Mouse (Mus musculus) brain, embryonic 14.5 days (tissue): ENCODE measurements around the gene Tysnd1. TPM values are rescaled to one million over a fixed set of nuclear protein-coding genes. Genes with fewer than 3 reads are reported as not detected.

Experiments used
- DNase-seq: peaks from one replicate; pipeline ENCODE4 v3.0.0-alpha.2; 2011; ENCODE audit warnings: low read depth
- CTCF ChIP-seq: fragments of 200-500 bp; IDR thresholded peaks from 2 replicates; pipeline ENCODE4 v1.5.1; 2012; ENCODE audit warnings: inconsistent platforms, mild to moderate bottlenecking, moderate library complexity, borderline replicate concordance; ENCODE audit not compliant: insufficient read depth, insufficient read length; ENCODE audit errors: extremely low read depth
- POLR2A ChIP-seq: fragments of 200-500 bp; IDR thresholded peaks from 2 replicates; pipeline ENCODE4 v1.6.1; 2012; ENCODE audit warnings: mild to moderate bottlenecking, inconsistent platforms, borderline replicate concordance; ENCODE audit not compliant: poor library complexity, insufficient read depth, insufficient read length, severe bottlenecking; ENCODE audit errors: extremely low read depth
- polyA plus RNA-seq: library from polyadenylated mRNA; depleted of rRNA; stranded (reverse); fragments of >200 nt; gene quantifications from 2 replicates; pipeline ENCODE4 v1.2.3, GENCODE M21; 2012; rRNA removed

Gene Tysnd1
- polyA plus RNA-seq, 1 experiment: 42.7 TPM

DNA sequence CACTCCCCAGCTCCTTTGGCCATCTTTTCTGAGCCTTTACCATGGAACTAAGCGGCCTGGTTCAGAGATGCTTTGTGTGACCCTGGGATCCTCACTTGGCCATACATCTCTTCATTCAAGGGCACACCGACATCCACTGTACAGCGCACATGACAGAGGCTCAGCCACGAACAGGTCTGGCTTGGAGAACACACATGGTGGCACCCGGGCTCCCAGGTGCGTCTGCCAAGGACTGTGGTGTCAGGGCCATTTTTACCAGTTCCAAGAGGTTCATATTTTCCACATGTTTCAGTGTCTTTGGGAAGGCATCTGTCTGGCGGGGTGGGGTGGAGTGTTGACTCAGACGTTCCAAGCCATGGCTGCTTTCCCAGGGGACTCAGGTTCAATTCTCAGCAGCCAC lies 47.0 kb downstream of the Tysnd1 start:
- TF ChIP-seq CTCF: no peak
- DNase-seq: no peak

DNA sequence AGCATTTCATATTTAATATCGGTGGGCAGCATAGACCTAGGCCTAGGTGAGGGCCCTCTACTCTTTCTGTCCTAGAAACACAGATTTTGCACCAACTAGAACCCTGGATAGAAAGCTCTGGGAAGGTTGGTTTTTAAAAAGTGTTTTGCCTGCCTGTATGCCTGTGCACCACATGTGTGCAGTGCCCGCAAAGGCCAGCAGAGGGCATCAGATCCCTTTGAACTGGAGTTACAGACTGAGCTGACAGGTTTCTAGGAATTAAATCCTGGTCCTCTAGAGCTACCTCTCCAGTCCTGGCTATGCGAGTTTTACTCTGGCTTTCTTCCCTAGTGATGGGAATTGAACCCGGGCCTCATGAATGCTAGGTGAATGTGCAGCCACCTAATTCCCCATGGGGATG lies 49.8 kb downstream of the Tysnd1 start:
- no peak for DNase-seq
- TF ChIP-seq POLR2A (no peak), CTCF (peak; percentile 60)

DNA sequence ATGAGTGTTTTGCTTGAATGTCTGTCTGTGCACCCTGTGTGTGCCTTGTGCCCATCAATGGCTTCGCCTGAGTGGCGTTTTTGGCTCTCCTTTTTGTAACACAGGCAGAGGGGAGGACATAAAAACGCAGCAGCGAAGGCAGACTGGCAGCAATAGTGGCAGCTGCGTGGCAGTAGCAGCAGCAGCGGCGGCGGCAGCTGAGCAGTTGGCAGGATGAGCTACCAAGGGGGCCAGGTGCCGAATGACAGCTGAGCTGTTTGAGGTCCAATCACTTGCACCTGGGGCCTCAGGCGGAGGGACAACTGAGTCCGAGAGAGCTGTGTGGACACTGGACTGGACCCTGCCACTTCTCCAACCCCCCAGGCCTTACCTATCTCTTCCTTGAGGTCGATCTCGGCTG lies 52.0 kb downstream of the Tysnd1 start:
- peak; percentile 31 for DNase-seq
- no peak for TF ChIP-seq POLR2A
- TF ChIP-seq CTCF: no peak

DNA sequence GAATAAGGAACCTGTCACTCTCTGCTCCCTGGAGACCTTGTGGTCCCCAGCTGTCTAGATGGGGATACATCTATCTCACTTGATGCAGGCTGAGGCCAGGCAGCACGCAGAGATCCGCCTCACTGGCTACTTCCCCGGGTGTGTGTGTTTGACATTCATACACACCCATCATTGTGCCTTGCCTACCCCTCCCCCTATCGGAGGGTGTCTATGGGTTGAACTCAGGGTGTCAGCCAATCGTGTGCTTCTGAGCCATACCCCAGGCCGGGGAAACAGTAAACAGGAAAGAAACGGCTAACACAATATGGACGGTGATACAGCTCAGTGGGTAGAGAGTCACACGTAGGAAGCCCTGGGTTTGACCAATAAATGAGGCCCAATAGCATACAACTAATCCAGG lies 54.7 kb downstream of the Tysnd1 start:
- no peak for DNase-seq

DNA sequence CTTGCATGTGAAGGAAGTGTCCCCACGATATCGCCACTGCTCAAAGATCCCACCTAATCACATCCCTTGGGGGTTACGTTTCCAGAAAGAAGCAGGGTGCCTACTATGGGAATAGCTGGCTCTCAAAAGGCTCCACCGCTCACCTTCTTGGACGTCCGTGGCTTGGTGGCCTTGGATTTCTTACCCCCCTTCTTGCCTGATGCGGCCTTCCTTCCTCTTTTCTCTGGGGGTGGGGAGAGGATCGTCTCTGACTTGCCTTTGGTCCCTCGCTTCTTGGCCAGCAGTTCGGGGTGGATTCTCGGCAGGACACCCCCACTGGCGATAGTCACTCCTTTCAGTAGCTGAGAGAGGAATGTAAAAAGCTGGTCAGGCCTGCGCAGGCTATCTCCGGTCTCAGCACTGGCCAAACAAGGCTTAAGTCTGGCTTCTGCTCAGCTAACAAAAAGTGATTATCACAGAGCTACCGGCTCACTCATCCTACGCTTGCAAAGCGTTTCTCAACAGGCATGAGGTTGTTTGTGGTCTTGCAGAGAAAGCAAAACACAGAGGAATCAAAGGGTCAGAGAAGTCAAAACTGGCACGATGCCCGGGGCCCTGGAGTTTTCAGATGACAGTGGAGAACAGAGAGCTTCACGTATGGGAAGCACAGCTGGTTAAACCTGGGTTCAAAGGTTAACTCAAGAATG lies 56.4 kb downstream of the Tysnd1 start:
- TF ChIP-seq CTCF: no peak
- no peak for TF ChIP-seq POLR2A

More for the DNA sequence above, 54.7 kb downstream of the Tysnd1 start:
- TF ChIP-seq CTCF: no peak
- TF ChIP-seq POLR2A: no peak

More for the DNA sequence above, 56.4 kb downstream of the Tysnd1 start:
- peak; percentile 29 for DNase-seq

Other genes with a start within 250 kb of the Tysnd1 start
- gene Eif4ebp2, start 242.9 kb upstream of the Tysnd1 start, polyA plus RNA-seq: 72.0 and 86.6 TPM in 2 replicates
- 23.6 and 25.6 TPM in 2 replicates for gene Lrrc20, start 219.7 kb upstream of the Tysnd1 start, polyA plus RNA-seq
- gene Npffr1, start 100.0 kb upstream of the Tysnd1 start, polyA plus RNA-seq: 0.62 and 0.94 TPM in 2 replicates
- gene Ppa1, start 47.0 kb upstream of the Tysnd1 start, polyA plus RNA-seq: 121 and 140 TPM in 2 replicates
- gene Sar1a, start 15.2 kb upstream of the Tysnd1 start, polyA plus RNA-seq: 126 and 128 TPM in 2 replicates
- 5.4 and 7.9 TPM in 2 replicates for gene Aifm2, start 19.7 kb downstream of the Tysnd1 start, polyA plus RNA-seq
- 140 and 186 TPM in 2 replicates for gene H2afy2, start 88.6 kb downstream of the Tysnd1 start, polyA plus RNA-seq